Mouse (Mus musculus): ENCODE results near the gene Gnas. TPM values are rescaled to one million over a fixed set of nuclear protein-coding genes. Genes with fewer than 3 reads are reported as not detected.
"Not testable (repeated sequence)": the region's sequence is repeated elsewhere in the genome, so short reads cannot be mapped to it uniquely, and the experiment has no call there.

Gnas gene
- polyA plus RNA-seq, 1 experiment from 2014 or later, result 1,406 TPM

DNA sequence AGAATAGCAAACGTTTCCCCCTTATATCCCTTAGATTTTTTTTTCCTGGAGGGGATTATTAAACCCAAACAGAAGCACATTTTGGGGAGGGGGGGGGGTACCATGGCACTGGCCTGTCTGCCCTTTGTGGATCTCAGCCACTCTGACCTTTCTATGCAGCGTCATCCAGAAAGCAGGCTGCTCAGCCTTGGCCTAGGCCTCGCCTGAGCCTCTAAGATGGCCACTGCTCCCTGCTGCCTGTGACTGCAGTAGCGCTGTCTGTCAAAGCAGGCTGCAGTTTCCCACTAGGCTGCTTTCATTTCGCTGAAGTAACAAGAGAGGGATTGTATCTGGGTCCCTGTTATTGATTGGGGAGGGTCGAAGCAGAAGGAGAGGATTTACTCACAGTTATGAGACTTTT is 18.4 kb downstream of the Gnas start:
- Histone ChIP-seq H3K27me3 (ENCODE audit: control insufficient read depth, insufficient read depth, low read length) (peaks cover 20% of the 10 kb centered on the region), H3K4me1 (ENCODE audit: control insufficient read depth, insufficient read depth, low read length) (peaks cover 9% of the 10 kb centered on the region; the same call in 1 of the 2 replicates), H3K36me3 (ENCODE audit: control insufficient read depth, insufficient read depth, low read length) (no peaks in the 10 kb centered on the region), H3K4me3 (ENCODE audit: low read depth, low read length) (no peak overlapping the region), H3K9me3 (ENCODE audit: control insufficient read depth, low read length) (peaks cover 21% of the 10 kb centered on the region), H3K4me2 (ENCODE audit: low read depth, severe bottlenecking) (no peak overlapping the region), H3K27ac (replicated peaks; ENCODE audit: low read depth, low read length) (no peak overlapping the region), H3K9ac (ENCODE audit: low read length) (no peak overlapping the region)
- ATAC-seq (ENCODE audit: insufficient number of reproducible peaks, low FRiP score, low TSS enrichment, low read depth) (no peak), DNase-seq (ENCODE audit: low spot score) (no peak)
- 51% methylated on average over 6 of the region's 6 CpGs for WGBS

DNA sequence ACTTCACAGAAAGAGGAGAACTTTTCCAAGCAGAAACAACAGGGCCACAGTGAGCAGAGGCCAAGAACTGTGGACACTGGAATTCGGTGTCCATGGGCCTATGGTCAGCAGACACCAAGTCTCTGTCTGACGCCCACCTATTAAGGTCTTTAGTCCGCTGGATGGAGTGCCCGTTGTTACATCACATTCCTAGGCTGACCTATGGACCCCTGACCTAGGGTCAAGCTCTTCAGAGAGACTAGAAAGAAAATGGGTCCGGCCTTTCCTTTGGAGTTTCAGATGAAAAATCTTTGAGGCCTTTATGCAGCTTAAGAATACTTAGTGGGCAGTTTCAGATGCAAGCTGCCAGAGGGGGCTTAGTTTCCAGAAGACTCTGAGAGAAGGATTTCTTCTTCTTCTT is 21.5 kb downstream of the Gnas start:
- no peak overlapping the region for H3K4me2 ChIP-seq (ENCODE audit: low read depth, severe bottlenecking)
- H3K27ac ChIP-seq (replicated peaks; ENCODE audit: low read depth, low read length), result no peak overlapping the region
- H3K9ac ChIP-seq (ENCODE audit: low read length), result no peak overlapping the region
- H3K9me3 ChIP-seq (ENCODE audit: control insufficient read depth, low read length), result no peaks in the 10 kb centered on the region
- no peaks in the 10 kb centered on the region for H3K4me1 ChIP-seq (ENCODE audit: control insufficient read depth, insufficient read depth, low read length)
- ATAC-seq (ENCODE audit: insufficient number of reproducible peaks, low FRiP score, low TSS enrichment, low read depth) (no peak), DNase-seq (ENCODE audit: low spot score) (no peak)
- 3% methylated on average over 5 of the region's 5 CpGs for WGBS
- no peaks in the 10 kb centered on the region for H3K27me3 ChIP-seq (ENCODE audit: control insufficient read depth, insufficient read depth, low read length)
- no peak overlapping the region for H3K4me3 ChIP-seq (ENCODE audit: low read depth, low read length)
- no peaks in the 10 kb centered on the region for H3K36me3 ChIP-seq (ENCODE audit: control insufficient read depth, insufficient read depth, low read length)

DNA sequence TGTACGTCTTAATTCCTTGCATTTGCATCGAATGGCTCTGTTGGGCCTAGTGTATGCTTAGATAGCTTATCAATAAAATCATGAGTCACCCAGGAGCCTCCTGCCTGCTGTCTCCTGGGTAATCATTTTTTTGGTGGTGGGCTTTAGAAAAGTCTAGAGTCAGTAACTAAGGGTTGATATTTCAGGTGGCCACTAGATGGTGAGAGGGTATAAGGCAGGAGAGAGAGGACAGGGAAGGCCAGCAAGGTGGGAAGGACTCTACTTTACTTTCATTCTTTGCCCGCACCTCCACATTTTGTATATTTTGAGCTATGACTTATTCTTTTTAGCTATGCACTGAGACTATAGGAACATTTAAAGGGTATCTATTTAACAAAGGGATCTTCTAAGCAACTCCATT is 23.8 kb downstream of the Gnas start:
- no peak for DNase-seq (ENCODE audit: low spot score)
- ATAC-seq (ENCODE audit: insufficient number of reproducible peaks, low FRiP score, low TSS enrichment, low read depth), result no peak
- Histone ChIP-seq H3K4me3 (ENCODE audit: low read depth, low read length) (no peak overlapping the region), H3K27ac (replicated peaks; ENCODE audit: low read depth, low read length) (no peak overlapping the region), H3K4me2 (ENCODE audit: low read depth, severe bottlenecking) (no peak overlapping the region), H3K9me3 (ENCODE audit: control insufficient read depth, low read length) (no peaks in the 10 kb centered on the region), H3K4me1 (ENCODE audit: control insufficient read depth, insufficient read depth, low read length) (0 out of 2 replicates have a peak, but pooled peaks cover 7% of the 10 kb centered on the region), H3K27me3 (ENCODE audit: control insufficient read depth, insufficient read depth, low read length) (no peaks in the 10 kb centered on the region), H3K36me3 (ENCODE audit: control insufficient read depth, insufficient read depth, low read length) (no peaks in the 10 kb centered on the region), H3K9ac (ENCODE audit: low read length) (no peak overlapping the region)
- WGBS, result 82% methylated on average over 3 of the region's 3 CpGs

DNA sequence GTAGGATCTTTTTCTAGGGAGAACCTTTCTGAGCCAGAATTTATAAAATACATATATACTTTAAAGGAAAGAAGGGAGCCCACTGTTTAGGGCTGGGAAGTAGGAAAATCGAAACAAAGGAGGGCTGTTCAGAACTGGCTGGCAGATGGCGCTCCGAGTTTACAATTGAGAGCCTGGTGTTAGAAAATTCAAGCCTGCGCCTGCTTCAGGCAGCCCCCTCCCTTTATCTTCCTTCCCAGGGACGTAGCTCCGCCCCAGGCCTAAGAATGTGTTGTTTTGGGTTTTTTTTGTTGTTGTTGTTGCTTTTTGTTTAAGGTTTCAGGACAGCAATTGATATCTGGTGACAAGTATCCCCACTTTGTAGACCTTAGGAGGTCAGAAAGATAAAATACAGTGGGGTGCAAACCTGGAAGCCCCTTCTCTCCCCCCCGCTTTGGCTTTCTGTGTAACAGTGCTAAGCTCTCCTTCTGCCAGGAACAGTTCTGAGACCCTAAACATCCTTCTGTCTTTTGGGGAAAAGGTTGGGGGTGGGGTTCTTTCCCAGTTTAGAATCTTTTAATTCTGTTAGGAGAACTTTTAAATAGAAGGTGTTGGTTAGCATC is 26.9 kb downstream of the Gnas start:
- peak; percentile 80; the same call in 1 of the 2 replicates for ATAC-seq (ENCODE audit: insufficient number of reproducible peaks, low FRiP score, low TSS enrichment, low read depth)
- Histone ChIP-seq H3K9ac (ENCODE audit: low read length) (no peak overlapping the region), H3K4me2 (ENCODE audit: low read depth, severe bottlenecking) (no peak overlapping the region), H3K4me3 (ENCODE audit: low read depth, low read length) (no peak overlapping the region), H3K4me1 (ENCODE audit: control insufficient read depth, insufficient read depth, low read length) (0 out of 2 replicates have a peak, but pooled peaks cover 7% of the 10 kb centered on the region), H3K36me3 (ENCODE audit: control insufficient read depth, insufficient read depth, low read length) (no peaks in the 10 kb centered on the region), H3K9me3 (ENCODE audit: control insufficient read depth, low read length) (no peaks in the 10 kb centered on the region), H3K27ac (replicated peaks; ENCODE audit: low read depth, low read length) (no peak overlapping the region), H3K27me3 (ENCODE audit: control insufficient read depth, insufficient read depth, low read length) (no peaks in the 10 kb centered on the region)
- DNase-seq (ENCODE audit: low spot score), result peak; percentile 81
- 15% methylated on average over 7 of the region's 7 CpGs for WGBS

DNA sequence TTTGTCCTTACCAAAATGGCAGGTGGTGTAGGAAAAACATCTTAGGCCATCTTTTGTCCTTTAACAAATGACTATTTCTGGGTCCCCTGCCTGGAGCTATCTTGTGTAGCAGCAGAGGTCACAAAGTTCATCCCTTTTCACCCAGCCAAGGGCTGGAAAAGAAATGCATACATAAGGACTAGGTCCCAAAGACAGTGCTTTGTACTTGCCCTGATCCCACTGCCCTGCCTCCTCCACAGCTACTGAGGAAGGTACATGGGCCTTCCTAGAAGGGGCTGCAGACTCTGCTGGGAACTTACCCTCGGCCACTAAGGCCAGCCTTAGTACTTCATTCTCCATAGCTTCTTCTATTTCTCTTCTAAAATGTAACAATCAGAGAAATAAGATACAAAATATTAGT is 27.5 kb downstream of the Gnas start:
- Histone ChIP-seq H3K9me3 (ENCODE audit: control insufficient read depth, low read length) (no peaks in the 10 kb centered on the region), H3K9ac (ENCODE audit: low read length) (no peak overlapping the region), H3K36me3 (ENCODE audit: control insufficient read depth, insufficient read depth, low read length) (no peaks in the 10 kb centered on the region), H3K4me2 (ENCODE audit: low read depth, severe bottlenecking) (no peak overlapping the region), H3K27me3 (ENCODE audit: control insufficient read depth, insufficient read depth, low read length) (no peaks in the 10 kb centered on the region), H3K27ac (replicated peaks; ENCODE audit: low read depth, low read length) (no peak overlapping the region), H3K4me3 (ENCODE audit: low read depth, low read length) (no peak overlapping the region), H3K4me1 (ENCODE audit: control insufficient read depth, insufficient read depth, low read length) (0 out of 2 replicates have a peak, but pooled peaks cover 7% of the 10 kb centered on the region)
- DNase-seq (ENCODE audit: low spot score) (peak; percentile 22), ATAC-seq (ENCODE audit: insufficient number of reproducible peaks, low FRiP score, low TSS enrichment, low read depth) (no peak)
- WGBS, result 81% methylated on average over 1 of the region's 1 CpGs

DNA sequence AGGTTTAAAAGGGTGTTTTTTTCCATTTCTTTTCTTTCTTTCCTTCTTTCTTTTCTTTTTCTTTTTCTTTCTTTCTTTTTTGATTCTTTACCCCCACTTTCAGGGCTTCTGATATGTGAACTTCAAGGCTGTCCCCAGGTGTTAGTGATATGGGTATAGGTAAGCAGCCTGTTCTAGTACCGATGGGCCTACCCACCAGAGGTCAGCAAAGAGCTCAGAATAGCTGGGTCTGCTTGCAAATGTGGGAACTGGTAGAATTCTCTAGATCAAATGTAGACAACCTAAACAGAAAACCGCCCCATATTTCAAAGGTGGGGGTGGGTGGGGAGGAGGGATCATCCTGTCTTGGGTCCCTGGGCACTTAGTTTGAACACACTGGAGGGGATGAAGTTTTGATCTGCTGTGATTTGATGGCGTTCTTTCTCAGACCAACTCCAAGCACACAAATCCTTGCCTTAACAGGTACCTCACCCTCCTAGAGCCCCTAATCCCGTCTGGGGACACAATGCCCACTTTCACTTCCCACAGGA is 28.1 kb downstream of the Gnas start:
- Histone ChIP-seq H3K4me3 (ENCODE audit: low read depth, low read length) (no peak overlapping the region), H3K9me3 (ENCODE audit: control insufficient read depth, low read length) (no peaks in the 10 kb centered on the region), H3K27ac (replicated peaks; ENCODE audit: low read depth, low read length) (no peak overlapping the region), H3K4me1 (ENCODE audit: control insufficient read depth, insufficient read depth, low read length) (0 out of 2 replicates have a peak, but pooled peaks cover 7% of the 10 kb centered on the region), H3K9ac (ENCODE audit: low read length) (no peak overlapping the region), H3K36me3 (ENCODE audit: control insufficient read depth, insufficient read depth, low read length) (no peaks in the 10 kb centered on the region), H3K27me3 (ENCODE audit: control insufficient read depth, insufficient read depth, low read length) (no peaks in the 10 kb centered on the region), H3K4me2 (ENCODE audit: low read depth, severe bottlenecking) (no peak overlapping the region)
- DNase-seq (ENCODE audit: low spot score) (peak; percentile 89), ATAC-seq (ENCODE audit: insufficient number of reproducible peaks, low FRiP score, low TSS enrichment, low read depth) (peak; percentile 55)
- WGBS, result 48% methylated on average over 4 of the region's 4 CpGs

DNA sequence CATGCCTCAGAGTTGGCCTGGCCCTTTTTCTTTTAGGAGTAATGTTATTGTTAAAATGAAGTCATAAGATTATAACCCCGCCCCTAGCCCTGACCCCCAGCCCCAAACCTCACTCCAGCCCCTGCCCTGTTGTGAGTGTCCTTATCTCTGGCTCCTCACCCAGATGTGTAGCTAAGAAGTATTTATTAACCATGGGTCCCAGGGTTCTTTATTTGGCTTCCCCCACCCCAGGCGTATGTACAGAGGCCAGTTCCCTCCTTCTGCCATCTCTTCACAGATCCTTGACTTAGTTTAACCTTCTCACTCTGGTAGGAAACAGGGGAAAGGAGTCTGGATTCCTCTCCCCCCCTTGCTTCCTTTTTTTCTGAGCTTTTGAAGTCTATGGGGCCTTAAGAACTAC is 28.5 kb downstream of the Gnas start:
- ATAC-seq (ENCODE audit: insufficient number of reproducible peaks, low FRiP score, low TSS enrichment, low read depth) (0 out of 2 replicates have a peak, but pooled peaks have one; percentile 11), DNase-seq (ENCODE audit: low spot score) (no peak)
- no peak overlapping the region for H3K9ac ChIP-seq (ENCODE audit: low read length)
- H3K4me3 ChIP-seq (ENCODE audit: low read depth, low read length), result no peak overlapping the region
- H3K27me3 ChIP-seq (ENCODE audit: control insufficient read depth, insufficient read depth, low read length), result no peaks in the 10 kb centered on the region
- H3K36me3 ChIP-seq (ENCODE audit: control insufficient read depth, insufficient read depth, low read length), result no peaks in the 10 kb centered on the region
- WGBS, result 84% methylated on average over 2 of the region's 2 CpGs
- H3K9me3 ChIP-seq (ENCODE audit: control insufficient read depth, low read length), result no peaks in the 10 kb centered on the region
- H3K27ac ChIP-seq (replicated peaks; ENCODE audit: low read depth, low read length), result no peak overlapping the region
- no peak overlapping the region for H3K4me2 ChIP-seq (ENCODE audit: low read depth, severe bottlenecking)
- 0 out of 2 replicates have a peak, but pooled peaks cover 7% of the 10 kb centered on the region for H3K4me1 ChIP-seq (ENCODE audit: control insufficient read depth, insufficient read depth, low read length)

DNA sequence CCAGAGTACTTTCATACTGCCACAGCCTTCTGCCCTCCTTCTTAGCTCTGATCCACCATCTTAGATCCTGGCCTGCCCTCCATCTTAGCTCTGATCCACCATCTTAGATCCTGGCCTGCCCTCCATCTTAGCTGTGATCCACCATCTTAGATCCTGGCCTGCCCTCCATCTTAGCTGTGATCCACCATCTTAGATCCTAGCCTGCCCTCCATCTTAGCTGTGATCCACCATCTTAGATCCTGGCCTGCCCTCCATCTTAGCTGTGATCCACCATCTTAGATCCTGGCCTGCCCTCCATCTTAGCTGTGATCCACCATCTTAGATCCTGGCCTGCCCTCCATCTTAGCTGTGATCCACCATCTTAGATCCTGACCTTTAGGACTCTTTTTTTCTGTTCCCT is 31.3 kb downstream of the Gnas start:
- DNase-seq (ENCODE audit: low spot score); H3K4me2 ChIP-seq (ENCODE audit: low read depth, severe bottlenecking); H3K4me3 ChIP-seq (ENCODE audit: low read depth, low read length); ATAC-seq (ENCODE audit: insufficient number of reproducible peaks, low FRiP score, low TSS enrichment, low read depth); H3K9me3 ChIP-seq (ENCODE audit: control insufficient read depth, low read length); H3K36me3 ChIP-seq (ENCODE audit: control insufficient read depth, insufficient read depth, low read length); H3K27me3 ChIP-seq (ENCODE audit: control insufficient read depth, insufficient read depth, low read length); H3K27ac ChIP-seq (replicated peaks; ENCODE audit: low read depth, low read length); H3K9ac ChIP-seq (ENCODE audit: low read length); H3K4me1 ChIP-seq (ENCODE audit: control insufficient read depth, insufficient read depth, low read length): not testable (repeated sequence)

DNA sequence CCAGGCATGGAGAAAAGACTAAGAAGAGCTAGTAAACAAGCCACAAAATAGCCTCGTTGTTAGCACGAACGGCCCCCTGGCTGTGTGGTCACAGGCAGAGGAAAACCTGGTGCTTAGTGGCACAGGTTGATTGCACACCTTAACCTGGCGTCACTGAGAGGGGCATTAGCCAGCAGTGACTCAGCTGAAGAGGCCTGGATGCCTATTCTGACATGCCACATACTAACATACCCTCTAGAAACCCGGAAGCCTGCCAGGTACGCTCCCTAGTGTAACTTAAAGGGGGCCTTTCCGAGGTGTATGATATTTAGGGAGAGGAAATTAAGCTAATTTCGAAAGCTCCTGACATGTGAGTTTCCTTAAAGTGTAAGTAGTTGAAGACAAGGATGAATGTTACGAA is 32.5 kb downstream of the Gnas start:
- Histone ChIP-seq H3K4me3 (ENCODE audit: low read depth, low read length) (no peak overlapping the region), H3K4me2 (ENCODE audit: low read depth, severe bottlenecking) (no peak overlapping the region), H3K4me1 (ENCODE audit: control insufficient read depth, insufficient read depth, low read length) (0 out of 2 replicates have a peak, but pooled peaks cover 6% of the 10 kb centered on the region), H3K27ac (replicated peaks; ENCODE audit: low read depth, low read length) (no peak overlapping the region), H3K36me3 (ENCODE audit: control insufficient read depth, insufficient read depth, low read length) (no peaks in the 10 kb centered on the region), H3K9me3 (ENCODE audit: control insufficient read depth, low read length) (no peaks in the 10 kb centered on the region), H3K27me3 (ENCODE audit: control insufficient read depth, insufficient read depth, low read length) (no peaks in the 10 kb centered on the region), H3K9ac (ENCODE audit: low read length) (no peak overlapping the region)
- DNase-seq (ENCODE audit: low spot score), result no peak
- ATAC-seq (ENCODE audit: insufficient number of reproducible peaks, low FRiP score, low TSS enrichment, low read depth), result no peak
- WGBS, result 85% methylated on average over 9 of the region's 9 CpGs
